Mouse (Mus musculus): ENCODE measurements around the gene Tmem252. TPM values are rescaled to one million over a fixed set of nuclear protein-coding genes. Genes with fewer than 3 reads are reported as not detected.

Tmem252 gene
- polyA plus RNA-seq, 2 experiments = 0.03 to 0.11 TPM

GRCm38 (mm10) chr19:24650428-24650827 is 23.4 kb upstream of the Tmem252 start:
- no peaks in the 10 kb centered on the region for H3K9me3 ChIP-seq (ENCODE audit: control insufficient read depth, low read length)
- TF ChIP-seq CTCF (IDR thresholded peaks at IDR 0.05; ENCODE audit: low read depth) = no peak
- no peak for TF ChIP-seq EP300 (IDR thresholded peaks at IDR 0.05; ENCODE audit: low read depth)
- no peak overlapping the region for H3K4me2 ChIP-seq (ENCODE audit: low read depth)
- no peak overlapping the region for H3K27ac ChIP-seq
- H3K4me1 ChIP-seq (replicated peaks; ENCODE audit: control insufficient read depth in 2 of 2, insufficient read depth in 2 of 2, low read length in 1 of 2) = no peaks in the 10 kb centered on the region
- no peak overlapping the region for H3K9ac ChIP-seq (replicated peaks)
- no peaks in the 10 kb centered on the region for H3K36me3 ChIP-seq (replicated peaks; ENCODE audit: control insufficient read depth, insufficient read depth, low read depth)
- H3K27me3 ChIP-seq (ENCODE audit: control insufficient read depth, insufficient read depth, low read length) = no peaks in the 10 kb centered on the region
- WGBS (ENCODE audit: insufficient replicate concordance) = 72% methylated on average over 8 of the region's 8 CpGs
- DNase-seq (ENCODE audit: low read depth in 3 of 3, low spot score in 3 of 3) (no peak), ATAC-seq (ENCODE audit: insufficient read depth) (no peak)
- no peak overlapping the region for H3K4me3 ChIP-seq (ENCODE audit: insufficient read depth in 1 of 2, low read depth in 2 of 2, low read length in 2 of 2)

- WGBS (ENCODE audit: insufficient replicate concordance) = 50% methylated on average over 2 of the region's 2 CpGs
- H3K27ac ChIP-seq = no peak overlapping the region
- DNase-seq (ENCODE audit: low read depth in 3 of 3, low spot score in 3 of 3) (no peak), ATAC-seq (ENCODE audit: insufficient read depth) (no peak)
- no peaks in the 10 kb centered on the region for H3K9me3 ChIP-seq (ENCODE audit: control insufficient read depth, low read length)
- H3K27me3 ChIP-seq (ENCODE audit: control insufficient read depth, insufficient read depth, low read length) = no peaks in the 10 kb centered on the region
- no peaks in the 10 kb centered on the region for H3K36me3 ChIP-seq (replicated peaks; ENCODE audit: control insufficient read depth, insufficient read depth, low read depth)
- H3K4me2 ChIP-seq (ENCODE audit: low read depth) = no peak overlapping the region
- no peaks in the 10 kb centered on the region for H3K4me1 ChIP-seq (replicated peaks; ENCODE audit: control insufficient read depth in 2 of 2, insufficient read depth in 2 of 2, low read length in 1 of 2)
- H3K9ac ChIP-seq (replicated peaks) = no peak overlapping the region
- H3K4me3 ChIP-seq (ENCODE audit: insufficient read depth in 1 of 2, low read depth in 2 of 2, low read length in 2 of 2) = no peak overlapping the region
- TF ChIP-seq EP300 (IDR thresholded peaks at IDR 0.05; ENCODE audit: low read depth) (no peak), CTCF (IDR thresholded peaks at IDR 0.05; ENCODE audit: low read depth) (no peak)
Measured at GRCm38 (mm10) chr19:24651595-24651994, 22.2 kb upstream of the Tmem252 start.

DNA sequence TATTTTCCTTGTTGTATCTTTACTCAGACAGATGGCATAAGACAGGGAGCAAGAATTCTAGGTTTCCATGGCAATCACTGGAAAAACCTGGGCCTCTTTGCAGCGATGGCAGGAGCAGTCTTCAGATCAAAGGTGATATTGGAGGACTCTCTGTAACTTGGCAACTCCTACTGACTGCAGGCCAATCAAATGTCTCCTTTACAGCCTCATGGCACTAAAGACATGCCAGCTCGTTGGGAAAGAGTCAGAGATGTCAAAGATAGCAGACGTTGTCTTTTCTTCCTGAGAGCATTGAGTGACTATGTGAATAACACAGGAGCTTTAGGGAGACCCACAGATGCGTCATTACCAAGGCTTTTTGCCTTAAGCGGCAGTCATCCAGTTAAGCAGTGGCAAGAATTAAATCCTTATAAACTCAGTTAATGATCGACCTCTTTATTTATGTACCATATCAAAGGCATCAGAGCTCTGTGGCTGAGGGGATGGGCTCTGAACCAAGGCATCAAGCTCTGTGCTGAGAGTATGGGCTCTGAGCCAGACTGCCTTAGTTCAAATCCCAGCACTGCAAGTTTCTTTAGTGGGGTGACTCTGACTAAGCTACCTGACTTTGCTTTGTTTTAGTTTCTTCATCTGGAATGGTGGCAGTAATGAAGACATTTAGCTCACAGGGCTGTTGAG is 21.3 kb upstream of the Tmem252 start:
- Histone ChIP-seq H3K27ac (no peak overlapping the region), H3K27me3 (ENCODE audit: control insufficient read depth, insufficient read depth, low read length) (no peaks in the 10 kb centered on the region), H3K36me3 (replicated peaks; ENCODE audit: control insufficient read depth, insufficient read depth, low read depth) (no peaks in the 10 kb centered on the region), H3K9me3 (ENCODE audit: control insufficient read depth, low read length) (no peaks in the 10 kb centered on the region), H3K4me1 (replicated peaks; ENCODE audit: control insufficient read depth in 2 of 2, insufficient read depth in 2 of 2, low read length in 1 of 2) (no peaks in the 10 kb centered on the region), H3K4me3 (ENCODE audit: insufficient read depth in 1 of 2, low read depth in 2 of 2, low read length in 2 of 2) (no peak overlapping the region), H3K9ac (replicated peaks) (no peak overlapping the region), H3K4me2 (ENCODE audit: low read depth) (no peak overlapping the region)
- no peak for TF ChIP-seq CTCF (IDR thresholded peaks at IDR 0.05; ENCODE audit: low read depth)
- no peak for TF ChIP-seq EP300 (IDR thresholded peaks at IDR 0.05; ENCODE audit: low read depth)
- no peak for ATAC-seq (ENCODE audit: insufficient read depth)
- no peak for DNase-seq (ENCODE audit: low read depth in 3 of 3, low spot score in 3 of 3)
- 39% methylated on average over 6 of the region's 6 CpGs for WGBS (ENCODE audit: insufficient replicate concordance)

DNA sequence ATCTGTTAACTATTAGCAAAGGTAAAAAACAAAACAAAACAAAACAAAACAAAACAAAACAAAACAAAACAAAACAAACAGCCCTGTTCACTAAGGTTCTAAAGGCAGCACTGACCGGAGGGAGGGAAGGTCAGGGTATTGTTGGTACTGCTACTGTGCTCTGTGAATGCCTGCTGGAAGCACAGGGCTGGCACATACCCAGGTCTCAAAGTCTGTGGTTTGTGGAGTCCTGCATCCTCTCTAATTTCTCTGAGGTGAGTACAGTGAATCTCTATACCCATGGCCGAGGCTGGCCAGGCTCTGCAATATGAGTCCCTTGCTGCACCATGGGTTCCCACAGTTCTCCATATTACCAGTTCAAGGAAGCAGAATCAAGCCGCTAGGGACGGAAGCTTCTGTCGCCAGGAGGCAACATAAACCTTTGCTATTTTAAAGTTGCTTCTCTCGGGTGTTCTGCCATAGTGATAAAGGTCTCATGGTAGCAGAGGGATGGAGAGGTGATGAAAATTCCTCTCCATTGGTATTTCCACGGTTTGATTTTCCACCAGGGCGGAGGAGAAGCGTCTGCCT is 20.5 kb upstream of the Tmem252 start:
- no peak overlapping the region for H3K4me2 ChIP-seq (ENCODE audit: low read depth)
- no peaks in the 10 kb centered on the region for H3K27me3 ChIP-seq (ENCODE audit: control insufficient read depth, insufficient read depth, low read length)
- ATAC-seq (ENCODE audit: insufficient read depth) (no peak), DNase-seq (ENCODE audit: low read depth in 3 of 3, low spot score in 3 of 3) (no peak)
- 58% methylated on average over 9 of the region's 9 CpGs for WGBS (ENCODE audit: insufficient replicate concordance)
- H3K9me3 ChIP-seq (ENCODE audit: control insufficient read depth, low read length) = no peaks in the 10 kb centered on the region
- TF ChIP-seq CTCF (IDR thresholded peaks at IDR 0.05; ENCODE audit: low read depth) (no peak), EP300 (IDR thresholded peaks at IDR 0.05; ENCODE audit: low read depth) (no peak)
- H3K36me3 ChIP-seq (replicated peaks; ENCODE audit: control insufficient read depth, insufficient read depth, low read depth) = no peaks in the 10 kb centered on the region
- H3K9ac ChIP-seq (replicated peaks) = no peak overlapping the region
- H3K27ac ChIP-seq = no peak overlapping the region
- no peaks in the 10 kb centered on the region for H3K4me1 ChIP-seq (replicated peaks; ENCODE audit: control insufficient read depth in 2 of 2, insufficient read depth in 2 of 2, low read length in 1 of 2)
- H3K4me3 ChIP-seq (ENCODE audit: insufficient read depth in 1 of 2, low read depth in 2 of 2, low read length in 2 of 2) = no peak overlapping the region

GRCm38 (mm10) chr19:24656981-24657380 is 16.8 kb upstream of the Tmem252 start:
- no peak for DNase-seq (ENCODE audit: low read depth in 3 of 3, low spot score in 3 of 3)
- Histone ChIP-seq H3K27me3 (ENCODE audit: control insufficient read depth, insufficient read depth, low read length) (no peaks in the 10 kb centered on the region), H3K4me3 (ENCODE audit: insufficient read depth in 1 of 2, low read depth in 2 of 2, low read length in 2 of 2) (no peak overlapping the region), H3K27ac (no peak overlapping the region), H3K9ac (replicated peaks) (no peak overlapping the region), H3K36me3 (replicated peaks; ENCODE audit: control insufficient read depth, insufficient read depth, low read depth) (no peaks in the 10 kb centered on the region), H3K4me1 (replicated peaks; ENCODE audit: control insufficient read depth in 2 of 2, insufficient read depth in 2 of 2, low read length in 1 of 2) (no peaks in the 10 kb centered on the region), H3K9me3 (ENCODE audit: control insufficient read depth, low read length) (no peaks in the 10 kb centered on the region), H3K4me2 (ENCODE audit: low read depth) (no peak overlapping the region)
- 55% methylated on average over 3 of the region's 3 CpGs for WGBS (ENCODE audit: insufficient replicate concordance)
- TF ChIP-seq EP300 (IDR thresholded peaks at IDR 0.05; ENCODE audit: low read depth) (no peak), CTCF (IDR thresholded peaks at IDR 0.05; ENCODE audit: low read depth) (no peak)
- no peak for ATAC-seq (ENCODE audit: insufficient read depth)

Data from liver, embryonic 14.5 days (tissue).